Mouse (Mus musculus): ENCODE data around the gene Rtkn.

The Rtkn gene

GRCm38 (mm10) chr6:83116373-83117164, 18.7 kb upstream of the Rtkn start:
- peak; percentile 13 for DNase-seq (ENCODE audit: low read depth)

DNA sequence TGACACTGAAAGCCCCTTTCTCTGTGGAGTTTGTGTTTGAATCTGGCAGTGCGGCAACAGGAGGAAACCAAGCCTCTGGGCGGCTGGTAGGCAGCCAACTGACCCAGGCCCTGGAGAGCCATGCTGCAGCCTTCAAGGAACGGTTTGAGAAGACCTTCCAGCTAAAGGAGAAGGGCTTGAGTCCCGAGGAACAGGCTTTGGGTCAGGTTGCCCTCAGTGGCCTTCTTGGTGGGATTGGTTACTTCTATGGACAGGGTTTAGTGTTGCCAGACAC, 18.2 kb upstream of the Rtkn start:
- DNase-seq (ENCODE audit: low read depth) = peak; percentile 7

DNA sequence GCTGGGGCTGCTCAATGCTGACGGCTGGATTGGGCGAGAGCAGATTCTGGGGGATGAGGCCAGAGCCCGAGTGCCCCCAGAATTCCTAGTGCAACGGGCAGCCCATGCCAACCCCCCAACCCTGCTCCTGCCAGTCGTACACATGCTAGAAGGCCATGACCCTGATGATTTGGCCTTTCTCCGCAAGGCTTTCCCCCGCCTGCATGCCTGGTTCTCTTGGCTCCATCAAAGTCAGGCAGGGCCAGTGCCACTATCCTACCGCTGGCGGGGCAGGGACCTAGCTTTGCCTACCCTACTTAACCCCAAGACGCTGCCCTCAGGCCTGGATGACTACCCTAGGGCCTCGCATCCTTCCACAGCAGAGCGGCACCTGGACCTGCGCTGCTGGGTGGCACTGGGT, 17.6 kb upstream of the Rtkn start:
- DNase-seq (ENCODE audit: low read depth) = no peak

GRCm38 (mm10) chr6:83118369-83118768, 16.9 kb upstream of the Rtkn start:
- no peak for DNase-seq (ENCODE audit: low read depth)

GRCm38 (mm10) chr6:83118825-83119733, 16.2 kb upstream of the Rtkn start:
- peak; percentile 47 for DNase-seq (ENCODE audit: low read depth)

DNA sequence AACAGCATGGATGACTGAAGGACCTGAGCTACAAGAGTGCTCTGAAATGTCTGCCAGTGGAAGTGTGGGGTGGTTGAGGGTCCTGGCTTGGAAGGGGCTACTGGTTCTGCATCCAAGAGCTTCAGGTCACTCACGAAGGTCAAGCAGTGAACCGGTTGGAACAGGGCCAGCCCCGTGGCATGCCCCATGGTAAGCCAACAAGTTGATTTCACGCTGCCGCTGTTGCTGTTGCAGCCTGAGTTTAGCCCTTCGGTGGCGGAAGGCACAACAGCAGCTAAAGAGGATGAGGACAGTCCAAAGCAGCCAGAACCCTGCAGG, 15.6 kb upstream of the Rtkn start:
- DNase-seq (ENCODE audit: low read depth) = no peak

DNA sequence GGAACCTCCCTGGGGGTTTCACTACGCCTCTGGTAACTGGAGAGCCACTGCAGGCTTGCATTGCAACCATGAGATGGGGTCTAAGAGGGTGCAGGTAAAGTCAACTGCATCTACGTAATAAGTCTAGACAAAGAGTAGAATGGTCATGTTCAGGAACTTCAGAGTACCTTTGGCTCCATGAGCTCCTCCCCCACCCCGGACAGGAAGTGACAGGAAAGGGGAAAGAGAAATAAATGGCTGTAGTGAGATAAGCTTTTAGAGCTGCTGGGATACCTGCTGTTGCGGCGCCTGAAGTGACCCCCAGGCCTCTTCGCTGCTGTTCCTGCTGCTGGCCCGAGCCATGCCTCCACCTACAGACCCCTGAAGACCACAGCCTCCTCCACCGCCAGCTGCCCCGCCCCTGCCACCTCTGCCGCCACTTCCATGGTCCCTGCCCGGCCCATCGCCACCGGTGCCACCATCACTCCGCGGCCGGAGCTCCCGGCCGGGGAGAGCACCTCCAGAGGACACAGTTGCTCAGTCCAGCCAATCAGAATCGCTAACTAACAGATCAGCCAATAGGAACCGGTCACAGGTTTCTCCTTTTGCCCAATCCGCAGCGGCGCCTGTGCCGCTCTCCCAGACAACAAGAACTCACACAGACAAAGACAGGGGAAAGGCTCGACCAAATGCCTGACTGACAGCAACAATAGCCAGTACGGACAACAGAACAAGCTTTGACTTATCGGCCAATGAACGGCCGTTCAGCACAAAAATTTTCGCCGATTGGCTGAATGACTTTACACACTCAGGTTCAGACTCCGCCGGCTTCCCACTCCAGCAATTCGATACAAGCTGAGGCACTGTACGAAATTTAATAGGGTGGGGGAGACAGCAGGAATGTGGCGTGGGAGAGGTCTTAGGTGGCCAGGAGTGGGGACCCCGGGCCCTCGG, 14.1 kb upstream of the Rtkn start, which contains the start of gene Wbp1:
Wbp1 (minus strand) TSS at position 630 of the 933 bp plus-strand sequence.
- peak; percentile 97 for DNase-seq (ENCODE audit: low read depth)

DNA sequence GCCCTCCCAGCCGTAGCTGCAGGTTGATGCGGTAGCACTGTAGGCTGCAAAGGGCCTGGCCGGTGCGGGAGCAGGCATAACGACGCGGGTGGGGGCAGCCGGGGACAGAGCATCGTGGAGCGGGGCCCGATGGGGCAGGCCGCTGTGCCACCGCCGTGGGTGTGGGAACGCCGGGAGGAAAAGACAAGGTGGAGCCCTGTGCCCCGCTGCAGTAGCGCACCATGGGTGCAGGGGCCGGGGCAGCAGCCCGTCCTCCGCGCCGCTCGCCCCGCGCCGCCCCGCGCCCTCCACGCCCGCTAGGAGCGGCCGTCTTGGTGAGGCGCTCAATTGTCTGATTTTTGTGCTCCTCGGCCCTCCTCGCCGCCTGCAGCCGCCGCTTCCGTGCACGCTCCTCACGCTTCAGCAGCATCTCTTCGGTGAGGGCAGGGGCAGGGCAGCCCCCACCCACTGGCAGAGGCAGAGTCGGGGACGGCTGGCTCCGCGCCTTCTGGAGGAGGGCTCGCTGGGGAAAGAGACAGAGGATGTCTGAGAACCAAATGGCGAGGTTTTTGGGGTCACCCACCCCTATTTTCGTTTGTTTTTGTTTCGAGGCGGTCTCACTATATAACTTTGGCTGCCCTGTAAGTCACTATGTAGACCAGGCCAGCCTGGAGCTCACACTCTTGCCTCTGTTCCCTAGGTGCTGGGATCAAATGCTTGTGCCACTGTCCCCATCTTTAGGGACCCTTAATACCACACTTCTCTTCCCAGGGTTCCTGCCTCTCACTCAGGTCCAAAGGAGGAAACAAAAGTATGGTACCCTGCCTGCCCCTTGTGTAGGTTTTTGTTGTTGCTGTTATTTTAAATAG, 13.2 kb upstream of the Rtkn start:
- DNase-seq (ENCODE audit: low read depth) = peak; percentile 21

DNA sequence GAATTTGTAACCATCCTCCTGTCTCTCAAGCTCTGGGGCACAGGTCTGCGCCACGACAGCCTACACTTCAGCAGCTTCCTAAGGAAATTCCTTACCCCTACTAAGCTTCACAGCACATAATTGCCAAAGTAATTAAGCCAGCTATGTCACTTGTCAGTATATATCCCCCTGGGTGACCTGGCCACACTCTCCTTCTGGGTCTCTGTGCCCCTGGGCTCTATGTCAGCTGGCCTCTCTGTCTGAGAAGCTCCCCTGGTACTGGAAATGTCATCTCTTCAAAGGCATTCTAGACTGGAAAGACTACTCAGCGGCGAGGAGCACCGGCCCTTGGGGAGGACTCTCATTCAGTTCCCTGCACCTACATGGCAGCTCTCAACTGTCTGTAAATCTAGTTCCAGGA, 12.3 kb upstream of the Rtkn start:
- DNase-seq (ENCODE audit: low read depth) = peak; percentile 9

DNA sequence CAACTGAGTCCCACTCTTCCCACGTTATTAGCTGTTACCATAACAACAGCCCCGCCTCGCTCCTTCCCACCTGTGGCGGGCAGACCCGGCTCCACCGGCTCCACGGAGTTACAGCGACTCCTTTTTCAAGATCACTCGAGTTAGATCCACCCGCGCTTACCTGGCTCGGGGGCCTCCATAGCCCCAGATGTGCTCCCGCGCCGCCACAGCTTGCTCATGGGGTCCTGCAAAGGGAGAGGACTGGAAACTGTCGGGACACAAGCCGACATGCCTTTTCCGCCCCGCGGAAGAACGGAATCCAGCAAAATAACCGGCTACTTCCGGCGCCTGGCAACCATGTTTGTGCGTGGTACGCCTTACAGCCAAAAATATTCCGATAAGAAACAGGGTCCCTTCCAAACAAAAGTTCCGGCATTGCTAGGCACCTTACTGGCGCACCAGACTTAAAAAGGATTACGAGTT, 10.4 kb upstream of the Rtkn start:
- DNase-seq (ENCODE audit: low read depth) = peak; percentile 96

- DNase-seq (ENCODE audit: low read depth) = no peak
Measured at GRCm38 (mm10) chr6:83125331-83125730, 9.9 kb upstream of the Rtkn start, which contains the start of gene Ino80b. Ino80b (minus strand) TSS chr6:83125431.

- DNase-seq (ENCODE audit: low read depth) = no peak
Measured at GRCm38 (mm10) chr6:83127419-83127818, 7.8 kb upstream of the Rtkn start.

DNA sequence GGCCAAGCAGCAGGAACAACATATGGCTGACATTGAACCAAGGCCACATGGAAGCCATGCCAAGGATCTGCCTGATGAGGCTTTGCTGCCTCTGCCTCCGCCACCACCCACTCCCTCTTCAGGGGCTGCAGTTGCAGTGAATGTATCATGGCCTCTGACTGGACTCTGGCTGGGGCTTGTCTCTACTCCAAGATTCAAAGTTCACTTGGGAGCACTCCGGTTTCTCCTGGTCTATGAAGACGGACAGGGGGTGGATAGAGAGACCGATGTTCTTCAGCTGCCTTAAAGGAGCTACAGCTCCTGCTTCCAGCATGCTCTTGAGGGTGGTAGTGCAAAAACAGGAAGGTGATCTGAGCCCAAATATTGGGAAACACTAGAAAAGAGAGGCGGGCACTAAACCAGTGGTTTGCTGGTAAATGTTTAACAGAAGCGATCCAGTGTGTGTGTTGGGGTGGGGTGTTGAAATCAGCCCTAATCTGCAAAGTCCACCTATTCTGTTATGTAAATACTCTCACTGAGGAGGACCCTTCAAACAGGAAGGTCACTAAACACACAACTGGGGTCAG, 3.7 kb upstream of the Rtkn start:
- DNase-seq (ENCODE audit: low read depth) = no peak

GRCm38 (mm10) chr6:83132176-83132919, 2.9 kb upstream of the Rtkn start:
- DNase-seq (ENCODE audit: low read depth) = no peak

- DNase-seq (ENCODE audit: low read depth) = no peak
Measured at GRCm38 (mm10) chr6:83134226-83134625, 1.0 kb upstream of the Rtkn start.

GRCm38 (mm10) chr6:83135571-83136161, 403 bp downstream of the Rtkn start:
- no peak for DNase-seq (ENCODE audit: low read depth)

DNA sequence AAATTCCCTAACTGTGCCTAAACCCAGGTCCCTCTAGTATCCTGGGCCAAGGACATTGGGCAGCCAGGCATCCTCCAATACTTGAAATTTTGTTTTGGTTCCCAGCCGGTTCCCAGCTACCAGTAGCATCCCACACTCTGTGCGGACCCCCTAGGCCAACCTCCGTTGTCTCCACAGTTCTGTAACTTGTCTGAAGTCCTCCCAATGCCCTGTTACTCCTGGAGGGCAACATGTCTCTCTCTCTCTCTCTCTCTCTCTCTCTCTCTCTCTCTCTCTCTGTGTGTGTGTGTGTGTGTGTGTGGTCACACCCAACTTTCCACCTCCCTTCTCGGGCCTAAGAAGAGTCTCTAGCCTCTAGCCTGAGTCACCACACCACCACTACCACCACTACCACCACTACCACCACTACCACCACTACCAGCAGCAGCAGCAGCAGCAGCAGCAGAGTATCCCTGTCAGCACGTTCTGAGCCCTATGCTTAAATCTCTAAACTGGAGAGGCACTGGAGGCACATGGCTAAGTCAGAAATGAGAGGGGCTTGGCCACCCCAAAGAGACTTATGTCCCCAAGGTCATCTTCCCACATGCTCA, 1.1 kb downstream of the Rtkn start:
- no peak for DNase-seq (ENCODE audit: low read depth)

DNA sequence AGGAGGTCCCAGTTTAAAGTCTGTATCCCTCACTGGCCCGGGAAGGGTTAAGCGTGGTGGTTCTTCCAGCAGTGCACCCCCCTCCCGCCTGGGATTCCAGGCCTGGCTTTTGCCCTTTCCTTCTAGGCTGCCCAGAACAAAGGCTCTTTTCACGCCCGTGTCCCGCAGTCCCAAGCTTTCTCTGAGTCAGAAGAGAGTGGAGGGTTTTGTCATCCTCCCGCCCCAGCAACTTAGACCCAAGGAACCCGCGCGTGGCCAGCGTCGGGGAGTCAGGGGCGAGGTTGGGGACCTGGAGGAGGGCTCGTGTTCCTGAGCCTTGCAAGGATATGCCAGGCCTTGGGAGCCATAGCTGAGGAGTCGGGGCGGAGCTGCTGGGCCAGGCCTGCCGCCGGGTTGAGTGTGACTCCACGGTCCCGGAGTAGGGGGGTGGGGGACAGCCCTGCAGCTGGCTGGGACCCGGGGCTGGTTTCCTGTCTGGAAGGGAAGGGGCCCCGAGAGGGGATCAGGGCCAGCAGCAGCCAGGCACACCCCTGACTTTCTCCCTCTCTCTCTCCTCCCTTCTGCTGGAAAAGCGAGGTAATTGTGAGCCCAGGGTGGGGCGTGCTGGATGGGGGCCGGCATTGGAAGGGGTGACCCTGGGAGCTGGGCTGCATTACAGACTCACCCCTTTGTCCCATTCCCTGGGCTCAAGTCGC, 1.8 kb downstream of the Rtkn start:
- DNase-seq (ENCODE audit: low read depth) = no peak

DNA sequence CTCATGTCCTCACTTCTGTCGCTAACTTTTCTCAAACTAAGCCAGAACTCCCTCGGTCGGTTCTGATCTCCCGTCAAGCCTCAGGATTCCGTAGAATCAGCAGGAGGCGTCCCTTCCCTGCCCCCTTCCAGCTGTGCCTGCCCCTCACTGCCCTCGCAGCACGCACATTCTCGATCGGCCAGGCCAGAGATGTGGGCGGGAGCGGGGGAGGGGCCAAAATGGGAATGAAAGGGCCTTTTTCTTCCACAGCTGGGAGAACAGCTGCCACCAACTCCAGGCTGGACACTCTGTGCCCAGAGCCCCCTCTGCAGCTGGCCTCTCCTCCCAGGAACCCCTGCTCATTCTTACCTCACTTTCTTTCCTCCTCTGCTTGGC, 2.3 kb downstream of the Rtkn start:
- DNase-seq (ENCODE audit: low read depth) = no peak
